Mouse (Mus musculus) small intestine, adult 2 months (tissue): ENCODE measurements around the gene Adad2.

ENCODE experiments used
- CTCF ChIP-seq: fragments of 200-500 bp; IDR thresholded peaks from 2 replicates; pipeline ENCODE4 v1.5.1; 2012; ENCODE audit warnings: low read depth, mild to moderate bottlenecking, control low read depth, inconsistent platforms, low read length, moderate library complexity, mixed read lengths; ENCODE audit not compliant: insufficient replicate concordance, insufficient read length; ENCODE audit errors: extremely low read depth
- POLR2A ChIP-seq: fragments of 200-500 bp; IDR thresholded peaks from 2 replicates; pipeline ENCODE4 v1.6.1; 2012; ENCODE audit warnings: low read depth, mild to moderate bottlenecking, control low read depth, inconsistent platforms, low read length, moderate library complexity

- no peak for TF ChIP-seq POLR2A
- no peak for TF ChIP-seq CTCF
Measured at GRCm38 (mm10) chr8:119624916-119625315, 12.4 kb downstream of the Adad2 start.
